Mouse (Mus musculus) liver, adult (tissue): ENCODE results near the gene Tmem63a.

Experiments used
- GATA4 ChIP-seq: IDR thresholded peaks from 2 replicates; pipeline ENCODE4 v1.6.1; 2014; ENCODE audit warnings: mild to moderate bottlenecking, low read length; ENCODE audit not compliant: insufficient replicate concordance

Tmem63a gene

GRCm38 (mm10) chr1:180942166-180943031 is at the start of gene Tmem63a:
TSS of gene Tmem63a (plus strand) at chr1:180942344.
- no peak for TF ChIP-seq GATA4

DNA sequence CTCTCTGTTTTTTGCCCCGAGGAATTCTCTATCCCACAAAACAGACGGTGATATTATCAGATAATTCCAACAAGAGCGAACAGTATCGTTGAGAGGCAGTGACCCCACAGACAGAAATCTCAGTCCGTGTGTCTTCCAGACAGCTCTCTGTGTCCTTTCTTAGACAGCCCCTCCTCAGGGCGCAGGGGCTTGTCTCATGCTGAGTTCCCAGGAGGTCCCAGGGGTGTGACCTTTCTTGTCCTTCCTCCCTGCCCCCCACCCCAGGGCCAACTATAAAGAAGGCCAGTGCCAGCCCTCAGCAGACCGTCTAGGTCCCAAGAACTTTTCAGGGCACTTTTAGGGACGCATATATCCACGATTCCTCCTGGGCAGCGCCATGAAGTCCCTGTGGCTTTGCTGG is 49.3 kb upstream of the Tmem63a start, which contains the start of gene Lefty2:
Gene Lefty2, plus strand, starts transcription at position 301 of the 400 bp plus-strand sequence.
- TF ChIP-seq GATA4 = no peak

GRCm38 (mm10) chr1:180901107-180901506 is 41.0 kb upstream of the Tmem63a start:
- TF ChIP-seq GATA4 = no peak

- no peak for TF ChIP-seq GATA4
Measured at GRCm38 (mm10) chr1:180902915-180903314, 39.2 kb upstream of the Tmem63a start.

DNA sequence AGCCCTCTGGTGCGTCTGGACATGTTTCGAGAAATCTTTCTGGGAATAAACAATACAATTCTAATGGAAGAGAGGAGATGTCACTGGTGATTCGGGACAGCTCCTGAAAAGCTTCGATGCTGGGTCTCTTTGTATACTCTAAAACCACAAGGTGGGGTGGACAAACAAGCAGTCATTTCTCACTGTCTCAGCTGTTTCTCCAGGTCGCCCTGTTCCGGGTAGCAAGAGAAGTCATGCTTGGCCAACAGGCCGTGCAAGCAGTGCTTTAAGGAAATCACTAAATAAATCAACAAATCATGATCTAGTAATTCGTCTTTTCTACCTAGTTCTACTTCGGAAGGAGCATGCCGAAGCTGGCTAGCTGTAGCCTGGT is 38.5 kb upstream of the Tmem63a start:
- no peak for TF ChIP-seq GATA4

DNA sequence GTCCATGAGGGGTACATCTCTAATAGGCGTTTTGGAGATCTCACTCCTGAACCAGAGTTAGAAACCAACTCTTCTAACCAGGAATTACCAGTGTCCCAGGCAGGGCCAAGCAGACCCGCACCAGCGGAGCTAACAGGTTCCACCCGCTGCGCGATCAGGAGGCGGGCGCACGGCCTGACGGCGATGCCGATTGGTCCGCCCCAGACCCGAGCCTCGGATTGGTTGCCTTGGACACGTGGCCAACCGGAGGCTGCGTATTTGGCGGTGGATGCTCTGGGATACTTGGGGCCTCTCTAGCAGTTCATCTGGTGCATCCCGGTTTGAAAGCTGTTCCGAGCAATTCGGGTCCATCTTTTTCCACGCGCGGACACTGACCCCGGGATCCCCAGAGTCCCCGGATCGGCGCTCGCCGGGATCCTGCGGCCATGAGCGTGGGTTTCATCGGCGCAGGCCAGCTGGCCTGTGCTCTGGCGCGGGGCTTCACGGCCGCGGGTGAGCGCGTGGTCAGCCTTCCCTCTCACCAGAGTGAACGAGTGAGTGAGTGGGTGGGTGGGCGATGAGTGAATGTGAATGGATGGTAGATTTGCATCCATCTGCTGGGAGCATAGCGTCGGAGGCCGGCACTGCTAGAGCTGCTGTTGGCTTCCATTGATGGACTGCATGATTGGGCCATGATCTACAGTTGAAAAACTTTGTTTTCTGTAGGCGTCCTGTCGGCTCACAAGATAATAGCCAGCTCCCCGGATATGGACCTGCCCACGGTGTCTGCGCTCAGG is 37.9 kb upstream of the Tmem63a start, which contains the start of gene Pycr2:
Gene Pycr2, plus strand, starts transcription at position 255 of the 776 bp plus-strand sequence.
- no peak; the same call in 1 of the 2 replicates for TF ChIP-seq GATA4

- no peak for TF ChIP-seq GATA4
Measured at GRCm38 (mm10) chr1:180904815-180905080, 37.4 kb upstream of the Tmem63a start.

- TF ChIP-seq GATA4 = no peak
Measured at GRCm38 (mm10) chr1:180905307-180905706, 36.8 kb upstream of the Tmem63a start.

DNA sequence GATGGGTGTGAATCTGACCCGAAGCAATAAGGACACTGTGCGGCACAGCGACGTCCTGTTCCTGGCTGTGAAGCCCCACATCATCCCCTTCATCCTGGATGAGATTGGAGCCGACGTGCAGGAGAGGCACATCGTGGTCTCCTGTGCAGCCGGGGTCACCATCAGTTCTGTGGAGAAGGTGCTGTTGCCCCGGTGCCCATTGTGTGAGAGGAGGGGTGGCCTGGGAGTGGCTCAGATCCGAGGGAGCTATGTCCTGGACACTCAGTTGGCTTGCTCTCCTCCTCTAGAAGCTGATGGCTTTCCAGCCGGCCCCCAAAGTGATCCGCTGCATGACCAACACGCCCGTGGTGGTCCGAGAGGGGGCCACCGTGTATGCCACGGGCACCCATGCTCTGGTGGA is 36.3 kb upstream of the Tmem63a start:
- no peak for TF ChIP-seq GATA4

DNA sequence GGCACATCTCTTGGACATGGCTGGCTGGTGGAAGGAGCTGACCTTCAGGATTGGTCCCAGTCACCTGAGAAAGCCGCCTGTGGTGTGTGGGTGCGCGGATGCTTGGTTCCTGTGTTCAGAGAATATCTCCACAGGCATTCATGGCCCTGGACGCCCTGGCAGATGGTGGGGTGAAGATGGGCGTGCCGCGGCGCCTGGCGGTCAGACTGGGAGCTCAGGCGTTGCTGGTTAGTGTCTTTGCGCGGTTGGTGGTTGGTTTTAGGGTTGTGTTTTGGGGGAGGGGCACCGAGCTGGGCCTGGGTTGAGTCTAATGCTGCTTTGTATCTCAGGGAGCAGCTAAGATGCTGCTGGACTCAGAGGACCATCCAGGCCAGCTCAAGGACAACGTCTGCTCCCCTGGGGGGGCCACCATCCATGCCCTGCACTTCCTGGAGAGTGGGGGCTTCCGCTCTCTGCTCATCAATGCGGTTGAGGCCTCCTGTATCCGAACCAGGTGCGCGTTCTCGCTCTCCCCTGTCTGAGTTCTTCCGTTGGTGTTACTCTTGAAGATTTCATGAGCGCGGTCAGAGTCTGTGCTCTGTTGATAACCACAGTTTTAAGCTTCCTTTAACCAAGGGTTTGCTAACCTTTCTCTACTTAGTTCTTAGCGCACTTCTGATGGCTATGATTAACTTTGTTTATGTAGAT is 35.5 kb upstream of the Tmem63a start:
- TF ChIP-seq GATA4 = no peak

DNA sequence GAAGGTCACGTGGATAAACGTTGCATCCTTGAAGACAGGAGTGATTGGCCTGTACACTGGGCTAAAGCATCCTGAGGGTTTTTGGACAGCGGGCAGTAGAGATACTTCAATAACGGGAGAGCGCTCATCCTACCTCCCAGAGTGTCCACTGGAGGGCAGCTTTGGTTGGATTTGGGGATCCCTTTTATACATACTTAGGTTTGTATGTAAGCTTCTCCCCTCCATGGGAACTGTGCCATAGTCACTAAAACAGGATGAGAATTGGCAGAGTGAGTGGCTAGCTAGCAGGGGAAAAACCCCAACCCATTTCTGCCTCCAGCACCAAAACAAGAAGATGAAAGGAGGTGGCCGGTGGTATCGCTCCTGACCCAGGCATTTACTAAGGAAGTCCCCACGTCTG is 31.0 kb upstream of the Tmem63a start:
- TF ChIP-seq GATA4 = no peak

DNA sequence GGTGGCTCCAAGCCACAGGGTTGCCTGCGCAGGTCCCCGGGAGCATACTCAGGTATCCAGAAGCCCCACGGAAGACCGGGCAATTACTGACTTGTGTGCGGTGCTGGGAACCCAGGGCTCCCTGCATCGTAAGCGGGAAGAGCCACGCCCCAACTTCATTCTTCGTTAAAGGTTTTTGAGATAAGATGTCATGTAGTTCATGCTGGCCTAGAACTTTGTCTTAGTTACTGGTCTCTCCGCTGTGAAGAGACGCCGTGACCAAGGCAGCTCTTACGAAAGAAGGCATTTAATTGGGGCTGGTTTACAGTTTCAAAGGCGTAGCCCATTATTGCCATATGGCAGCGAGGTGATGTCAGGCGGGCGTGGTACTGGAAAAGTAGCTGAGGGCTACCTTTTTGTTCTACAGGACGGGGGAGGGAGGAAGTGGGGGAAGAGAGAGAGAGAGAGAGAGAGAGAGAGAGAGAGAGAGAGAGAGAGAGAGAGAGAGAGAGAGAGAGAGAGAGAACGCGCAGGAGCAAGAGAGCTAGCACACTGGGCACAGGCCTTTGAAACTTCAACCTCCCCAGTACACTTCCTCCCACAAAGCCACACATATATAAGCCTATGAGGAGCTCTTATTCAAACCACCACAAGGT is 30.4 kb upstream of the Tmem63a start:
- TF ChIP-seq GATA4 = no peak

DNA sequence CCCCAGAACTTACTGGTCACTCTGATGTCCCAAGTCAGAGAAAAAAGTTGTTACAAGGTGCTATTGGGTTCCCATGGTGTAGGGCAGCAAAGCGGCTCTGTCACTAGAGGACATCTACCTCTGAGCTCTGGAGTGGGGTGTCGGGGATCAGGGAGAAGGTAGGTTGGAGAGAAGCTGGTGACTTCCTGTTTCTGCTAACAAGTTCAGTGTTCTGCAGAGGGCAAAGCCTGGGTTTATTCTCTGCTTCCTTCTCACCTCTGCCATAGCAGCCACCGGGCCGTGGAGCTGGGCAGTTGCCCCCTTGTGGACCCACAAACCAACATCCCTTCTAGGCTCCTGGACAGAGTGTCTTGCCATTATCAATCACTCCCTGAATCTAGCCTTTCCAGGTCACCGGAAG is 29.4 kb upstream of the Tmem63a start:
- TF ChIP-seq GATA4 = no peak

DNA sequence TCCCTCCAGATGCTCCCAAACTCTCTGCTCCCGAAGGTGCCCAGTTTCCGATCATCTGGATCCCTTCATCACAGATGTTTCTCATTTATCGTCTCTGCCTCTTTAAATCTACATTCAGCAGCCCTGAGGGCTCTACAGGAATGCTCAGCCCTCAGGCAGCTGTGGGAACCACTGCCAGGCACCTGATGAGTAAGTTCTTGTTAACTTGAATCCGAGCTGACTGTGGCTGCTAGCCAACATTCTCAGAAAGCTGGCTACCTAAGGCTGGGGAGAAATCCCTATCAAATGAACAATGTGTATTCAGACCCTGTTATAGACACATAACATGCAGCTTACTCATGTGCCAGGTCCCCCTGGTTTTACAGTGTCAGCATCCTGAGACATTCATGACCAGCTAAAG is 28.3 kb upstream of the Tmem63a start:
- no peak for TF ChIP-seq GATA4

DNA sequence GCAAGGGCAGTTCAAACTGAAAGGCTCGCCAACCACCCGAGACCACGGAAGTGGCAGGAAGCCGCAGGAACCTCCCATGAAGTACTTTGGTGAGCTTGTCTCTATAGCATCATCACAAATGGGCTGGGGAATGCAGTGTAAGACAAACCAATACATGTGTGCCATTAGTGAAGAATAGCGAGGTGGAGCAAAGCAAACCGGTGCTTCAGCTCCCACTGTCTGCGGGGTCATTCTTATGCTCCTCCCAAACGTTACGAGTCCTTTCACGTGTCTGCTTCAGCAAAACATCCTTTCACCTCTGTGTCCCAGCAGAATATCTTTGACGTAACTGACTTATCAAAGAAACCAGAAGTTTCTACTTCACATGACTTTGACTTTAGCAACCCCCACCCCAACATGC is 25.7 kb upstream of the Tmem63a start:
- TF ChIP-seq GATA4 = no peak
